Mouse (Mus musculus) testis, adult 2 months (tissue): ENCODE results near the gene Capzb. TPM values are rescaled to one million over a fixed set of nuclear protein-coding genes. Genes with fewer than 3 reads are reported as not detected.

Experiments
- H3K27ac ChIP-seq: fragments of 200-500 bp; 2 replicates; pipeline ENCODE4 v1.5.1; 2012; ENCODE audit warnings: low read depth, low read length; ENCODE audit not compliant: control insufficient read depth, insufficient read depth
- H3K27me3 ChIP-seq: fragments of 200-500 bp; 2 replicates; pipeline ENCODE4 v1.6.1; 2012; ENCODE audit warnings: mild to moderate bottlenecking, low read length, moderate library complexity; ENCODE audit not compliant: control insufficient read depth, insufficient read depth
- H3K36me3 ChIP-seq: fragments of 200-500 bp; 2 replicates; pipeline ENCODE4 v1.6.1; 2012; ENCODE audit warnings: mild to moderate bottlenecking, low read length; ENCODE audit not compliant: control insufficient read depth, insufficient read depth
- H3K4me1 ChIP-seq: fragments of 200-500 bp; 2 replicates; pipeline ENCODE4 v1.6.1; 2012; ENCODE audit warnings: low read length; ENCODE audit not compliant: control insufficient read depth, insufficient read depth
- H3K4me3 ChIP-seq: fragments of 200-500 bp; 2 replicates; pipeline ENCODE4 v1.5.1; 2012; ENCODE audit warnings: low read depth, mild to moderate bottlenecking, low read length, moderate library complexity, mixed read lengths; ENCODE audit not compliant: control insufficient read depth
- CTCF ChIP-seq: fragments of 200-500 bp; IDR thresholded peaks from 2 replicates; pipeline ENCODE4 v1.5.1; 2012; ENCODE audit warnings: low read depth, mild to moderate bottlenecking, inconsistent platforms, low read length, moderate library complexity; ENCODE audit not compliant: control insufficient read depth, insufficient read depth, insufficient replicate concordance
- POLR2A ChIP-seq: fragments of 200-500 bp; IDR thresholded peaks from 2 replicates; pipeline ENCODE4 v1.6.1; 2012; ENCODE audit warnings: low read depth, mild to moderate bottlenecking, inconsistent platforms, low read length, moderate library complexity; ENCODE audit not compliant: control insufficient read depth
- polyA plus RNA-seq: library from polyadenylated mRNA; depleted of rRNA; stranded (reverse); fragments of >200 nt; gene quantifications from 2 replicates; pipeline ENCODE4 v1.2.3, GENCODE M21; 2012

Gene Capzb
- polyA plus RNA-seq, 1 experiment, result 286 TPM

- Histone ChIP-seq H3K4me3 (peak overlapping the region; percentile 98), H3K27ac (no peak overlapping the region), H3K27me3 (no peaks in the 10 kb centered on the region), H3K36me3 (no peaks in the 10 kb centered on the region), H3K4me1 (peaks cover 23% of the 10 kb centered on the region)
- TF ChIP-seq POLR2A (no peak), CTCF (no peak)
Observed at GRCm38 (mm10) chr4:139195101-139195500, 2.4 kb downstream of the Capzb start.

GRCm38 (mm10) chr4:139196464-139196863, 3.8 kb downstream of the Capzb start:
- Histone ChIP-seq H3K36me3 (no peaks in the 10 kb centered on the region), H3K4me1 (peaks cover 23% of the 10 kb centered on the region), H3K27ac (no peak overlapping the region; the same call in 1 of the 2 replicates), H3K4me3 (peak overlapping the region; percentile 56), H3K27me3 (no peaks in the 10 kb centered on the region)
- TF ChIP-seq POLR2A (no peak; the same call in 1 of the 2 replicates), CTCF (no peak)

GRCm38 (mm10) chr4:139196949-139197348, 4.2 kb downstream of the Capzb start:
- TF ChIP-seq POLR2A, result no peak
- TF ChIP-seq CTCF, result no peak
- Histone ChIP-seq H3K36me3 (no peaks in the 10 kb centered on the region), H3K4me1 (peaks cover 23% of the 10 kb centered on the region), H3K4me3 (peak overlapping the region; percentile 56), H3K27me3 (no peaks in the 10 kb centered on the region), H3K27ac (peak overlapping the region; percentile 40)

- H3K27ac ChIP-seq, result peak overlapping the region; percentile 74; the same call in 1 of the 2 replicates
- H3K4me3 ChIP-seq, result peak overlapping the region; percentile 56
- H3K27me3 ChIP-seq, result no peaks in the 10 kb centered on the region
- H3K36me3 ChIP-seq, result no peaks in the 10 kb centered on the region
- H3K4me1 ChIP-seq, result peaks cover 24% of the 10 kb centered on the region
- no peak for TF ChIP-seq CTCF
- TF ChIP-seq POLR2A, result no peak; the same call in 1 of the 2 replicates
Observed at GRCm38 (mm10) chr4:139197453-139197852, 4.8 kb downstream of the Capzb start.

- no peaks in the 10 kb centered on the region for H3K27me3 ChIP-seq
- H3K36me3 ChIP-seq, result no peaks in the 10 kb centered on the region
- TF ChIP-seq CTCF (no peak), POLR2A (peak; percentile 35; the same call in 1 of the 2 replicates)
- peak overlapping the region; percentile 74 for H3K27ac ChIP-seq
- peak overlapping the region; percentile 56 for H3K4me3 ChIP-seq
- H3K4me1 ChIP-seq, result peaks cover 26% of the 10 kb centered on the region
Observed at GRCm38 (mm10) chr4:139198004-139198689, 5.4 kb downstream of the Capzb start.

- TF ChIP-seq CTCF (no peak), POLR2A (no peak)
- H3K27ac ChIP-seq, result peak overlapping the region; percentile 33
- no peaks in the 10 kb centered on the region for H3K27me3 ChIP-seq
- peaks cover 23% of the 10 kb centered on the region for H3K4me1 ChIP-seq
- H3K36me3 ChIP-seq, result no peaks in the 10 kb centered on the region
- peak overlapping the region; percentile 56 for H3K4me3 ChIP-seq
Observed at GRCm38 (mm10) chr4:139199126-139199525, 6.4 kb downstream of the Capzb start.

GRCm38 (mm10) chr4:139199703-139200340, 7.1 kb downstream of the Capzb start:
- Histone ChIP-seq H3K27me3 (no peaks in the 10 kb centered on the region), H3K27ac (peak overlapping the region; percentile 16; the same call in 1 of the 2 replicates), H3K4me3 (no peak overlapping the region), H3K36me3 (no peaks in the 10 kb centered on the region), H3K4me1 (peaks cover 23% of the 10 kb centered on the region)
- no peak for TF ChIP-seq POLR2A
- TF ChIP-seq CTCF, result no peak
